Mouse (Mus musculus) spleen, adult 12 weeks (tissue): Measurements from ENCODE around the gene Rpl10l.

ENCODE experiments used
- DNase-seq: peaks from one replicate; pipeline ENCODE4 v3.0.0; 2022; ENCODE audit warnings: low spot score

The Rpl10l gene

DNA sequence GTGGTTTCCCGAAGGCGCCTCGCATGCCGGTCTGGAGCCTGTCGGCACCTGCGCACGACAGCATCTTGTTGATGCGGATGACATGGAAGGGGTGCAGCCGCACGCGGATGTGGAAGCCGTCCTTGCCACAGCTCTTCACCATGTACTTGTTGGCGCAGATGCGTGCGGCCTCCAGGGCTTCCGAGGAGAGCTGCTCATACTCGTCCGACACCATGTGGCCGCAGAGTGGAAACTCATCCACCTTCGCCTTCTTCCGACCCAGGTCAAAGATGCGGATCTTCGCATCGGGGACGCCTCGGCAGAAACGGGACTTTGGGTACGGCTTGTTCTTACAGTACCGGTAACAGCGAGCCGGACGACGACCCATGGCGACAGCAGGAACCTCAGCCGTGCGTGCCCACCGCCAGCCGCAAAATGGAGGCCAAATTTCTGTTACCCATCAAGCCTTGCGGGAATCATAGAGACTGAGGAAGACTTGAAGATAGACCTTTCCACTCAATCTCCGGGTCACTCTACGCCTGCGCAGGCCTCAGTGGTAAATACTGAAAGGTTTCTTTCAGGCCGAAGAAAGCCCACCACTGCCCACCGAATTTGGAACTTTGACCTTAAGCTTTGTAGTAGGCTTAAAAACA is at the start of gene Rpl10l:
Gene Rpl10l, minus strand, starts transcription at position 411 of the 632 bp plus-strand sequence.
- DNase-seq: no peak

DNA sequence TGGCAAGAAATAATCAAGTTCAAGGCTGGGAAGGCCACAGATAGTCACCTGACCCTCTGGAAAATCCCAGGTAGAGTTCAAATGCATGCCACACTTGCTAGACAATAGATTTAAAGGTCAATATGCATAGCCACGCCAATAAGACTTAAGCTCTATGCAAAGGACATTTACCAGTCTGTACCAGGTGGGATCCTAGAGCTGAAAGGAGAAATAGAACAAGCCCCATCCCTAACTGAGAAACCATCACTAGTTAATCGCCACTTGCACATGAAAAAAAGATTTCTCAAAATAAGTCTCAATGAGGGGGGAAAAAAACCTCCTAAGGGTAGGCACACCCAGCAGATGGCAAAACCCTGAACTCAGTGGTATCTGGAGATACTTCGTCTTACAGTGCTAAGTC is 8.3 kb downstream of the Rpl10l start:
- no peak for DNase-seq

DNA sequence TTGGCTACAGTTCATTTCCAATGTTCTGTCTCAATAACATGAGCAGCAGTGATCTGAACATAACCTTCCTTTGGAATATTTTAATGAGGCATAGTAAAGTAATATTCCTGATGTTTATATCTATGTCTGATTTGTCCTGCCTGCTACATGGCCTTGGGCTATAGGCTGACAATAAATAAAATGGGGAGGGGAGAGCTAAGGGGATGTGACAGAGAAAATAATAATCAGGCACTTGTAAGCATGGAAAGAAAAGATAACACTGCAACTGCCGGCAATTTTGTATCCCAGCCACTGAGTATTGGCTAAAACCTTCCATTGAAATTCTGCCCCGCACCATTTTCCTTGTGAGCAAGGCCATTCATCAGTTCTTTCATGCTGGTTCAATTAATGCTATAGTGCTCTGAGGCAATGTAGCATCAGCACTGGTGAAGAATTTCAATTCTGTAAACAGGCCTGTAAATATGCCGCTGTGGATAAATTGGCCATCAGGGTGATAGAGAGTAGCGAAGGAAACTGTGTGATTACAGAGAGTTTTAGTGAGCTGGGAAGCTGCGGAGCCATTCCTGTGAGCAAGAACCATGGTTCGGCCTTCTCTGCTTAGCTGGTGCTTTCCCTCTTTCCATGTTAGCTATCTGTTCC is 38.6 kb downstream of the Rpl10l start:
- no peak for DNase-seq

DNA sequence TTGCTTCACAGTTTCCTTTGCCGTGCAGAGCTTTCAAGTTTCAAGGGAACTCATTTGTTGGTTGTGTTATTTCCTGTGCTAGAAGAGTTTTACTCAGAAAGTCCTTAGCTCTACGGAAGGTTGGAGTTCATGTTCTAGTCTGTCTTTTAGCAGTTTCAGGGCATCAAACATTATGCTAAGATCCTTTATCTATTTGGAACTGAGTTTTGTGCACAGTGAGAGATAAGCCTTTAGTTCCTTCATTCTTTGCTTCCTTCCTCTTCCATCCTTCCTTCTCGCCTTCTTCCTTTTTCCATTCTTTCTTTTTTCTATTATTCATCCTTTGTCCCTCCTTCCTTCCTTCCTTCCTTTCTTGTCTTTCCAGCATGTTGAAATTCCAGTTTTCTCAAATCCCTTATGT is 50.0 kb downstream of the Rpl10l start:
- no peak for DNase-seq
